Mouse (Mus musculus) lung, adult 2 months (tissue): ENCODE measurements around the gene Grb2. TPM values are rescaled to one million over a fixed set of nuclear protein-coding genes. Genes with fewer than 3 reads are reported as not detected.

Experiments
- DNase-seq: peaks from one replicate; pipeline ENCODE4 v3.0.0; 2022
- H3K4me1 ChIP-seq: fragments of 200-500 bp; 2 replicates; pipeline ENCODE4 v1.6.1; 2011; ENCODE audit warnings: low read length; ENCODE audit not compliant: control insufficient read depth, insufficient read depth
- H3K4me3 ChIP-seq: fragments of 200-500 bp; replicated peaks from 2 replicates; pipeline ENCODE3; 2011; ENCODE audit warnings: low read depth, mild to moderate bottlenecking, control low read depth, low read length; ENCODE audit errors: extremely low read depth
- CTCF ChIP-seq: fragments of 200-500 bp; IDR thresholded peaks from 2 replicates; pipeline ENCODE4 v1.5.1; 2011; ENCODE audit warnings: mild to moderate bottlenecking, low read length, control low read depth; ENCODE audit not compliant: insufficient read depth
- POLR2A ChIP-seq: fragments of 200-500 bp; IDR thresholded peaks from 2 replicates; pipeline ENCODE4 v1.6.1; 2011; ENCODE audit warnings: low read depth, mild to moderate bottlenecking, control low read depth, low read length, borderline replicate concordance; ENCODE audit errors: extremely low read depth
- WGBS: fragments of 180-500 bp; shearing (Covaris S2); methylation state at CpG from one replicate; pipeline ENCODE4 v1.1.7; 2018; 5-methylcytosine and 5-hydroxymethylcytosine counted together
- polyA plus RNA-seq: library from polyadenylated mRNA; depleted of rRNA; stranded (reverse); fragments of >200 nt; gene quantifications from 2 replicates; pipeline ENCODE4 v1.2.3, GENCODE M21; 2012

Grb2 gene
- polyA plus RNA-seq, 1 experiment, result 46.6 TPM

DNA sequence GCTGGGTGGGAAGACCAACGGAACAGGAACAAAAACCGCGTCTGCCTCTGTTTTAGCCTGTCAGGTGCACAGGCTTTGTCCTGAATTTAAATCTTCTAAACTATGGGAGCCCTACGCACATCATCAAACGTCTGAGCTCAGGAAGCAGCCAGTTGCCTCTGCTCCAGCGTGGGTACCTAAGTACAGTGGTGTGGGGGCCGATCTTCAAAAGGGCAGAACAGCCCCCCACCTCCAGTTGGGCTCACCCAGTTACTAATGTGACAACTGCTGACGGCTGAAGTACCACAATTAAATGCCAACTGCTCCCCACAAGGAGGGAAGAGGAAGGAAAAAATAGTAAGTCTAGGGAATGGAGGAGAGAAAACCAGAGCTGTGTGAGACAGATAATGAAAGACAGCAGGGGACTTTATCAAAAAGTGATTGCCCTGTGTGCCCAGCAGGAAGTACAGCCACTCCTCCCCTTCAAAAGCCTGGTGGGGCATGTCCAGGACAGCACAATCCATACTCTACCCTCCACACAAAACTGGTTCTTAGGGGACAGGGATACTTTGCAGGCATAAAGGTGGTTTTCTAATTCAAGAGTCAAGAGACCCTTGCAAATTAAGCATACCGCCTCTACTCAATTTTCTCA lies 34.0 kb downstream of the Grb2 start:
- no peak for DNase-seq

DNA sequence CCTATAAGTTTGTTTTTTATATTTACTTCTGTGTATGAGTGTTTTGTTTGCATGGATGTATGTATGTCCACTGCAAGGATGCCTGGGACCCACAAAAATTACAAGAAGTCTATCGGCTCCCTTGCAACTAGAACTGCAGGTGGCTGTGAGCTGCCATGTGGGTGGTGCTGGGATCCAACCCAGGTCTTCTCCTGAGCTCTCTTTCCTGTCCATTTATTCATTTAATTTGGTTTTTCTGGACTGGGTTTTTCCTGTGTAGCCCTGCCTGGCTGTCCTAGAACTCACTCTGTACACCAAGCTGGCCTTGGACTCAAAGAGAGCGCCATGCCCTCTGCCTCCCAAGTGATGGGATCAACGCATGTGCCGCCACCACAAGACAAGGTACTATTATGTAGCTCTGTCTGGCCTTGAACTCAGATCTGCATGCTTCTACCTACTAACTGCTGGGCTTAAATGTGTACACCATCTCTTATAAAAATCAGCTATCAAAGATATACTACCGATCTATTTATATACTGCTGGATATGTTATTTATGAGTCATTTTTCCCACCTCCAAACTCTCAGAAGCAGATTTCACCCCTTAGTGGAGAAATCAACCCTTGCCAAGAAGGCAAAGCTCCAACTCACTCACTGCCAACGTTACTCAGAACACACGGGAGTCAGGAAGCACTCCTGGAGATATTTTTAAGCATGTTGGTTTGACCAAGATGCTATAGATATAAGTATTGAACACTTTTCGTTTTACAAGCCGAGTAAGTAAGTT lies 34.7 kb downstream of the Grb2 start:
- TF ChIP-seq CTCF, result no peak
- no peak for TF ChIP-seq POLR2A
- no peak for DNase-seq
- Histone ChIP-seq H3K4me1 (peaks cover 21% of the 10 kb centered on the region), H3K4me3 (no peak overlapping the region)
- WGBS, result 62% methylated on average over 9 of the region's 9 CpGs

More for the DNA sequence above, 34.0 kb downstream of the Grb2 start:
- H3K4me3 ChIP-seq, result no peak overlapping the region
- peaks cover 21% of the 10 kb centered on the region for H3K4me1 ChIP-seq
- 67% methylated on average over 9 of the region's 9 CpGs for WGBS
- no peak for TF ChIP-seq CTCF
- TF ChIP-seq POLR2A, result no peak

DNA sequence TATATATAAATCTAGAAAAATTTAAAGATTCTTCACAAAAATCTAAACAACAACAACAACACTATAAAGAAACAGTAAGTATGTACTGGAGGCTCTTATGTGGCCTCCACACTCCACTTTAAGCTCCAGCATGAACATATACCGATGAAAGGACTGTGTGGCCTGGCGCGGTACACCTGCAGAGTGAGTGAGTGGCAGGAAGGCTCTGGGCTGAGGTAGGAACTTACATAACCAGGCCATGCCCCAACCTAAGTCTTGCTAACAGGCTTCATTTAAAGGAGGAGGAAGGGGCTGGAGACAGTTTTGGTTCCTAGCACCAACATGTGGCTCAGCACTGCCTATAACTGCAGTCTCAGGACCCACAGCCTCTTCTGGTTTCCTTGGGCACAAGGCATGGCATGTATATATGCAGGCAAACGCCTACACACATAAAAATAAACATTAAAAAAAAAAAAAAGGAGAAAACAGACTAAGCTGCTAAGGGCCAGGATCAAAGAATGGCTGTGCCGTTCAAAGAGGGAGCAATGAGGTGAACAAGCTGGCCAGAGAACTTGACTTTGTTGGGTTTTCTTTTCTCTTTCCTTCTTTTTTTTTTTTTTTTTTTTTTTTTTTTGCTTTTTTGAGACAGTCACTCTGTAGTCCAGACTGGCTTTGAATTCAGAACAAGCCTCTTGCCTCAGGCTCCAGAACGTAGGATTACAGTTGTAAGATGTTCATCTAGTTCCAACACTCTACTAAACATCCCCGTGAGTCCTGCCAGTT lies 36.0 kb downstream of the Grb2 start:
- 58% methylated on average over 7 of the region's 7 CpGs for WGBS
- peaks cover 23% of the 10 kb centered on the region for H3K4me1 ChIP-seq
- TF ChIP-seq CTCF (no peak), POLR2A (no peak)
- no peak overlapping the region for H3K4me3 ChIP-seq
- no peak for DNase-seq

DNA sequence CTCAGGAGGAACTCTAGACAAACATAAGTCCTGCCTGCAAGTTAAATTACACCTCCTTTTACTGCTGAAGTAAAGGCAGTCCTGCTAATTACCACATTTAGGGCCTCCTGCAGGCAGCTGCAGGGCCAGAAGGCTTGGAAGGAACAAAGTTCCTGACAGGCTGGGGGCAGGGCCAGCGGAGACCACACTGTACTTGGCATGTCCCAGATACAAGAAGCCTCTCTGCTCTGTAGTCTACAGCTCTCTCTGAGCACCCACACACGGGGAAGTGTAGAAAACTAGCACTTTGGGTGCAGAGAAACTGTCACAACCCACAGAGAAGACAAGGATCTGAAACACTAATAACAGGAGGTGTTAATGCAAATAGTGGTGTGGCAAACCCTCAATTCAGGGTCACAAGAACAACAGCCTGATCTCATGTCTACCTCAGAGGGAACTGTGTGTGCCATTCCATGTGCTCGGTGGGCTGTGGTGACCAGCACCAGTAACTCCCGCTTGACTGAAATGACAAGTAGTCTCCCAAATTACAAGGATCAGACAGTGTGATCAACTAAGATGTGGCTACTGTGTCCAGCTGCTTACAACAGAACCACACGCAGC lies 37.8 kb downstream of the Grb2 start:
- Histone ChIP-seq H3K4me3 (no peak overlapping the region), H3K4me1 (peaks cover 20% of the 10 kb centered on the region)
- DNase-seq, result no peak
- TF ChIP-seq CTCF, result no peak
- no peak for TF ChIP-seq POLR2A
- 45% methylated on average over 5 of the region's 5 CpGs for WGBS

DNA sequence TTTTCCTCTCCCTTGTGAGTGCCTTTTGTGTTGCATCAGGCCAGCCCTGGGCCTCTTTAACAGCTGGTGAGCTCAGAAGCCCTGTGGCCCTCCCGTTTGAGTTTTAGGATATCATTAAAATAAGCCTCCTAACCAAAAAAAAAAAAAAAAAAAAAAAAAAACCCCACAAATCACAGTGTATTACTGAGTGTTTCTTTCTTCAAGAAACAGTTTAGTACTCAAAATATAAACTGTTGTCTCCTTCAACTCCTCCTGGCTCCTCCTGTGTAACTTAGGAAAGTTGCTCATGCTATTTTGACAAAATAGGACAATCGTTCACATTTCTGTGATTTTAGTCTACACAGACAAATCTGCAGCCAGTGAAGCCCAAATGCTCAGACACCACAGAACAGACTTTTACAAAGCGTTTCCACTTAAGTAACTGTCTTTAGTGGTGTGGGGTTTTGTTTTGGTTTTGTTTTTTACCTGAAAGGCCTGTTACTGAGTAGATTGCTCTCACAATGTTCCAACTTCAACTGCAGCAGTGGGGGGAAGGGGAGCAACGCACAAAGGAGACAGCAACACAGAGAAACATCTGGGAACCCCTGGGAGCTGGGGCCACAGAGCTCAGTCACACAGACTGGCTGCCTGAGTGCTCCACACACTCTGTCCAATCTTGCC lies 44.6 kb downstream of the Grb2 start:
- H3K4me1 ChIP-seq, result peaks cover 2% of the 10 kb centered on the region; the same call in 1 of the 2 replicates
- WGBS, result 62% methylated on average over 4 of the region's 4 CpGs
- no peak for DNase-seq
- H3K4me3 ChIP-seq, result no peak overlapping the region
- no peak for TF ChIP-seq POLR2A
- no peak for TF ChIP-seq CTCF

DNA sequence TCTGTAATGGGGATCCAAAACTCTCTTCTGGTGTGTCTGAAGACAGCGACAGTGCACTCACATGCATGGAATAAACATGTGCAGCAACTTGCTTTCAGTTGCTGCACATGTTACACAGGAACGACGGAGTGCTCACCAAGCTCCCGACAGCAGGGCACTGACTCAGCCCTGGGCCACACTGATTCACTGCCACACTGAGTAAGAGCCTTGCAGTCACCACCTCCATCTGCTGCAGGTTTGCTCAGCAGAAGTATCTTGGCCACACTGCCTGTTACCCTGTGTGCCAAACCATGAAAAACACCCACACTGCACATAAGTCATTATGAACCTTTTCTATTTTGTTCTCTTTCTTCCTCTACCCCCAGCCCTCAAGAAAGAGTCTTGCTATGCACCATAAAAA lies 48.0 kb downstream of the Grb2 start:
- DNase-seq, result no peak
- no peaks in the 10 kb centered on the region; the same call in 1 of the 2 replicates for H3K4me1 ChIP-seq
- no peak overlapping the region for H3K4me3 ChIP-seq
- WGBS, result 88% methylated on average over 4 of the region's 4 CpGs
- TF ChIP-seq CTCF, result no peak
- TF ChIP-seq POLR2A, result no peak

DNA sequence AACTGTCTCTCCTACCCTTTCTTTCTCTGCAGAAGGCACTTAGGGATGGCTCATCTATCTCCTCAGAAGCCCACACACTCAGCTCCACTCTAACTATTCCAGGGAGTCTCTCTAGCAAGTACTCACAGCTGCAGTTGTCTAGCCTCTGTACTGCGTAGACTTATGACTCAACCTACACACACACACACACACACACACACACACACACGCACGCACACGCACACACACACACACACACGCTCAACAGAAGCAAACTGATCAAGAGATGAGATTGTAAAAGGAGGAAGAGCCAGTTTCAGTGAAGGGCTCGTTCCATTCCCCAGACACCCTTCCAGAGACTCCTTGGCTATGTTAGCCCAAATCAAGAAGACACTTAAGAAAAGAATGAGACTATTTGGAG lies 49.9 kb downstream of the Grb2 start:
- 80% methylated on average over 6 of the region's 6 CpGs for WGBS

DNA sequence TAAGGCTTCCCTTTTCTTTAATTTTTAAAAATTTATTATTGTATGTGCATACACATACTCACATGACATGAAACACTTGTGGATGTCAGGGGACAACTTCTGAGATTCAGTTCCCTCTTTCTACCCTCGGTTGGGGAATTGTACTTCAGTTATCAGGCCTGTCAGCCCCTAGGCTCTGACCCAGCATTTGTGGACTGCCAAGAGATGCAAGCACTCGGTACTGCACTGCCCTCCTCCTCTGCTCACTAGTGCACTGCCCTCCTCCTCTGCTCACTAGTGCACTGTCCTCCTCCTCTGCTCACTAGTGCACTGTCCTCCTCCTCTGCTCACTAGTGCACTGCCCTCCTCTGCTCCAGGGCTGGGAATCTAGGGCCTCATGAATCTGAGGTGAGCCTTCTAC lies 54.3 kb downstream of the Grb2 start:
- TF ChIP-seq POLR2A (no peak), CTCF (no peak)
- no peak for DNase-seq
- Histone ChIP-seq H3K4me1 (no peaks in the 10 kb centered on the region; the same call in 1 of the 2 replicates), H3K4me3 (no peak overlapping the region)
- WGBS, result 53% methylated on average over 2 of the region's 2 CpGs

More for the DNA sequence above, 49.9 kb downstream of the Grb2 start:
- TF ChIP-seq CTCF (no peak), POLR2A (no peak)
- DNase-seq, result no peak
- no peak overlapping the region for H3K4me3 ChIP-seq
- no peaks in the 10 kb centered on the region; the same call in 1 of the 2 replicates for H3K4me1 ChIP-seq

DNA sequence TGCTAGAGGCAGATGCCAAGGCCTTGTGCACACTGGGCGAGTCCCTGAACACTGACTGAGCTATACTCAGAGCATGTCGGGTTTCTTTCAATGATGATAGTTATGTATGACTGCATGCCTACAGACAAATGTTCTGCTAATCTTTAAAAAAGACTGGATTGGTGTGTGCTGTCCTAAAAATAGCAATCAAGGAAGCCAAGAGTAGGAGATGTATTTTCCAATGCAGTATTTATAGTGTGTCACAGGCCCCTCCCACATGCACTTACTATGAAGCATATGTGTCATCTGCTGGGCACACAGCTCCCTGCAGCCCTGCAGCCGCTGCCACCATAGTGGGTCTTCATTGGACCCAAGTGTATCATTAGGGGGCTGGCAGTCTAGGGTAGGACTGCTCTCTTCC lies 55.2 kb downstream of the Grb2 start:
- WGBS, result 71% methylated on average over 3 of the region's 3 CpGs
- Histone ChIP-seq H3K4me3 (no peak overlapping the region), H3K4me1 (no peaks in the 10 kb centered on the region; the same call in 1 of the 2 replicates)
- TF ChIP-seq POLR2A, result no peak
- no peak for TF ChIP-seq CTCF
- no peak for DNase-seq

DNA sequence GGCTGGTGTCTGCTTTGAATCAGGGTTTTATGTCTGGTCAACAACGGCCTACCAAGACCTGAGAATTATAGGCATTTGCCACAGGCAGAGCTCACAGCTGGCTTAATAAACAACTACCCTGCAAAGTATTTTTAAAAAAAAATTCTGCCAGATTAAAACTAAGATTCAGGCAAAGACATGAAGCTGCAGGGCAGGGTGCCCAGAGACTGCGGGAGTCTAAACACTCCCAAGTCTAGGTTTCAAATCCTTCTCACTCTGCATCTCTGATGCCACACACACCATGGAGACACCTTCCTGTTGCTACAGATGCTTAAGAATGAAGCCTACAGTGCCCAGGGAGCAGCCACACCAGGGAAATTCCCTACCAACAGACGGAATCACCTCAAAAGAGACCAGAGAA lies 56.7 kb downstream of the Grb2 start:
- Histone ChIP-seq H3K4me1 (no peaks in the 10 kb centered on the region; the same call in 1 of the 2 replicates), H3K4me3 (no peak overlapping the region)
- WGBS, result 83% methylated on average over 3 of the region's 3 CpGs
- TF ChIP-seq CTCF (no peak), POLR2A (no peak)
- no peak for DNase-seq
